Mouse (Mus musculus) right cerebral cortex, postnatal 4 days (tissue): ENCODE results near the gene Gm20708.
"Not testable (repeated sequence)": the region's sequence is repeated elsewhere in the genome, so short reads cannot be mapped to it uniquely, and the experiment has no call there.

ENCODE experiments used
- DNase-seq: peaks from one replicate; pipeline ENCODE4 v3.0.0-alpha.2; 2022

The Gm20708 gene

DNA sequence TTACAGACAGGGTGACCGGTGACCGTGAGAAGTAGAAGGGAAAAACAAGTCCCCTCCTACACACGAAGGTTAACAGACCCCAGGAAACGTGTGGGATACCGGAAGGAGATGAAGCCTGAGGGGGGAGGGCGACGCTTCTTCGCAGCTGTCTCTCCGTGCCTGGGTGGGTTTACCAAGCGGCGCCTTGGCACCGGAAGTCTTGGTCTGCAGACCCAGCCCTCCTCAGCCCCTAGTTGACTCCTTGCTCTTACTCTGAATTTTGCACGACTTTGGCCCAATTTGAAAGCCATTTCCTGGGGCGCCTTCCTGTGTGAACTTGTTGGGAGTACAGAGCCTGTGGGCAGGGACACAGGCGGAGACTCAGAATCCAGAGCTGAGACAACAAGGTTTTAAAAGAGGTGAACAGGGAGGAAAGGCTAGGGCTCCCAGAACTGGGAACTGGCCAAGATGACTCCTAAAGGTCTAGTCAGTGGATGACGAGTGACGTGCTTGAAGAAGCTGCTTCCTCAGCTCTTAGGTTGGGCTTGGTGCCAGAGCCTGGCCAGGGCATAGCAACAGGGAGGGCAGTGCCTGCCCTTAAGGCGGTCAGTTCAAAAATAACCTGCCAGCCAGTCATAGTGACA, 28.2 kb upstream of the Gm20708 start:
- no peak for DNase-seq

DNA sequence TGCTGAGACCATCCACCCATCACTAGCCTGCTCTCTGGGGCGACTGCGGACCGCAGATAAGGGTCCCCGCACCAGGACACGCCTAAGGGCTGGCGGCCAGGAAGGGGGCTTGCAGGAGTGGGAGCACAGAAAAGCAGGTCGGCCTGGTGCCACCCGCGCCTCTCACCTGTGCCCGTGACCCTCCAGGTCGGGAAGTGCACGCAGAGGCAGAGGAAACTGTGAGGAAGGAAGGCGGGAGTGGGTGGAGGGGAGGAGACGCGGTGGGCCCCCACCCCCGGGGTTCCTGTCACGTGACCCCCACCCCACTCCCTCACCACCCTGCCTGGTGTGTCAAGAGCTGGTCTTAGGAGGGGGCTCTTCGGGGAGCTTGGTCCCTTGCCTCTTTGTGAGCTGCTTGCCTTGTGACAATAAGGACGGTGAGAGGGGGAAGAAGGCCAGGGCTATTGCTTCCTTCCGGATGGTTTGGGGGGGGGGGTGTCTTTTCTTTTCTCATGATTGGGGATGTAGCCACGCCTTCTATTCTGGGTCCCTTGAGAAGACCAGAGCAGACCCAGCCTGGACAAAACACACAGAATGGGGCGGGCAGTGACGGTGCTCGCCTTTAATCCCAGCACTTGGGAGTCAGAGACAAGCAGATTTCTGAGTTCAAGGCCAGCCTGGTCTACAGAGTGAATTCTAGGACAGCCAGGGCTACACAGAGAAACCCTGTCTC, 27.3 kb upstream of the Gm20708 start, which contains the start of the genes Tmc8 and Tmc6:
Gene Tmc8, plus strand, starts transcription at position 84 of the 712 bp plus-strand sequence.
Gene Tmc6, minus strand, starts transcription at position 206 of the 712 bp plus-strand sequence.
- DNase-seq, result no peak

GRCm38 (mm10) chr11:117782705-117783034, 26.8 kb upstream of the Gm20708 start:
- no peak for DNase-seq

DNA sequence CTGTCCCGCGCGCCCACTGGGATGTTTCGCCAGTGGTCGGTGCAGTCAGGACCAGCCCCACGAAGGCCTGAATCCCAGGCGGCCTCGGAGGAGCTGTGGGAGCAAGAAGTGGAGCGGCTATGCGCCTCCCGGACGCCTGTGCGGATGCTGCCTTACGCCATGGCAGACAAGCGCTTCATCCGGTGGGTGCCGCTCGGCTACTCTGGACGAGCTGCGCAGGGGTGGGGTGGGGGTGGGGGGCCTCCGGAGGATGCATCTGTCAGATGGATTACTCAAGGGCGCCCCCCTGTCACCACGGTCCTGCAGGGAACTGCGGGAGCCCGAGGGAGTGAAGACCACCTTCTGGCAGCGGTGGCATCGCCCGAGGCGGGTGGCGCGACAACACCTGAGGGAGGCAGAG, 26.4 kb upstream of the Gm20708 start:
- DNase-seq, result peak; percentile 81

DNA sequence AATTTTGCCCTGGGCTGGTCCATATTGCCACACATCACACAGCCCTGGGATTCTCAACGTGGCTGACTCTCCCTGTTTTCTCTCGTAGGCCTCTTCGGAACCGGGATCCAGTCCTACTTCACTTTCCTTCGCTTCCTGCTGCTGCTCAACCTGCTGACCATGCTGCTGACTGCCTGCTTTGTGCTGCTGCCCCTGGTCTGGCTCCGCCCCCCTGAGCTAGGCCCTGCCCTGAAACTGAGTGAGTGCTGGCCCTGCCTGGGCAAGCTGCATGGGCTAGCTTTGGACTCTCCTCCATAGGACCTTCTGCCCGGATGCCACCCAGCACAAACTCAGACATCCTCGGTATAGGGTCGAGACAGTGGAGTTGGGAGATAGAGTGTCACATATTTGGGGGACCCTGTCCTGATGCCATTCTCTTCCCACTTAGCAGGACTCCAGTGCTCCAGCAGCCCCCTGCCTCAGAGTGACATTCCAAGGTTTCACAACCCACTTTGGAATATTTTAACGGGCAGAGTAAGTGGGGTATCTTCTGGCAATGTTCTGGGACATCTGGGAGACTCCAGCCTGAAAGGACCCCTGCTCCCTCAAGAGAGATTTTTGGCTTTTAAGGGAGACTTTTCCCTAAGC, 25.7 kb upstream of the Gm20708 start:
- no peak for DNase-seq

DNA sequence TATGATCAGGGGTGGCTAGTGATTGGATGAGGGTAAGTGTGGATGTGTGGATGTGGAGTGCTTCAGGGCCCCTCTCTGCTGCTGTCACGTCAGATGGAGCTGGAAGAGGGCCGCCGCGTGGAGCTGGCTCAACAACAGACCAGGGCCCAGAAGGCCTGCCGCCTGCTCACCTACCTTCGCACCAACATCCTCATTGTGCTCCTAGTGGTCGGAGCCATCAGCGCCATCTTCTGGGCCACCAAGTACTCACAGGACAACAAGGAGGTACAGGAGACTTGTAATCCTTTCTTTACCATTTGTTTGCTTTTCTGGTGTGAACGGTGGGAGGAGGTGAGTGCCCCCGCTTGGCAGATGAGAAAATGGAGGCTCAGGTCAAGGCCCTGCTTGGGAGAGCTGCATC, 23.2 kb upstream of the Gm20708 start:
- no peak for DNase-seq

GRCm38 (mm10) chr11:117788481-117788880, 21.0 kb upstream of the Gm20708 start:
- not testable (repeated sequence) for DNase-seq

DNA sequence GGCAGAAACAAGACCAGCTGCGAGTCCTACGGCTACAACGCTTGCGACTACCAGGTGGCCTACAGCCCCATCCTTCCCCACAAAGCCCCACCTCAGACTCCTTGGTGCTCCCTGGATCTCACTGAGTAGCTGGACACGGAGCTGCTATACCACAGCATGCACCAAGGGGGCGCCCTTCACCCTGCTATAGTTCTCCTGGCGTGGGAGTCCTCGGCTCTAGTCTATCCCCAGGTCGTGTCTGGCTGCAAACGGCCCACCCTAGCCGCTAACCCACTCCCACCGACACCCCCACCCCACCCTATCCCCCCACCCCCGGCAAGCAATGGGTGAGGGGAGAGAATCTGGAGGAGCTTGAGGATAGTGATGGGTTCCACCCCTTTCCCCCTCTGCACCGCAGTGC, 19.2 kb upstream of the Gm20708 start:
- DNase-seq, result peak; percentile 61

- no peak for DNase-seq
These were observed 18.6 kb upstream of the Gm20708 start for GRCm38 (mm10) chr11:117790703-117791440.

DNA sequence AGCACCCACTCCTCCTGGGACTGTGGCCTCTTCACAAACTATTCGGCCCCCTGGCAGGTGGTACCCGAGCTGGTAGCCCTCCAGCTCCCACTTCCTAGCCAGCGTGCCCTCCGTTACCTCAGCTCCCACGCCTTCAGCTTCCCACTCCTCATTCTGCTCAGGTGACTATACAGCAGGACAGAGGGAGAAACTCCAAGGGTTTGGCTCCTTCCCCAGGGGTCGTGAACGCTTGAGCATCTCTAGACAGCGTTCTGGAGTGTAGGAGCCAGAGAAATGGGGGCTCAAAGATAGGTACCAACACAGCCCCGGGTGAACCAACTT, 18.1 kb upstream of the Gm20708 start:
- DNase-seq, result no peak

DNA sequence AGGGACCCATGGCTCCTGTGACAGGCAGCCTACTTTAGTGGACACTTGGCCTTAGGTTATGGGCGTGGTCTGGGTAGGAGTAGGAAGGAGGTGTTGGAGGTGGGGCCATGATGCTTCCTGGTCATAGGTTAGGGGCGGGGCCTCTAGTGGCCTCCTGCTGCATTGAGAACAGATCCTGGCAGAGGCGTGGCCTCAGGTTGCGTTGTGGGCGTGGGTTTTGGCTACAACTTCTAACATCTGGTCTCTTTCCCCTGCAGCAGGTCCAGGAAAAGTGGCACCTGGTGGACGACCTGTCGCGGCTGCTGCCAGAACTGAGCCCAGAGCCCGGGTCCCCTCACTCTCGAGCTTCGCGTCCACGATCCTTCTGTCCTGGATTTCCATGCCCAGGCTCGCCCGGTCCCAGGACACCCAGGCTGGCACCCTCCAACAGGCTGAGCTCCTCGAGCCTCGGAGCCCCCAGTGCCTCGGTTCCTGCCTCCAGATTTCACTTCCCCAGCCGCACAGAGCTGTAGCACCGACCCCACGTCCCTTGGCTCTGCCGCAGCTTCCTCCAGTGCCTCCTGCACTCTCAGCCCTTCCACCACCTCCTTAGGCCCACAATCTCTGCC, 17.1 kb upstream of the Gm20708 start:
- no peak for DNase-seq

DNA sequence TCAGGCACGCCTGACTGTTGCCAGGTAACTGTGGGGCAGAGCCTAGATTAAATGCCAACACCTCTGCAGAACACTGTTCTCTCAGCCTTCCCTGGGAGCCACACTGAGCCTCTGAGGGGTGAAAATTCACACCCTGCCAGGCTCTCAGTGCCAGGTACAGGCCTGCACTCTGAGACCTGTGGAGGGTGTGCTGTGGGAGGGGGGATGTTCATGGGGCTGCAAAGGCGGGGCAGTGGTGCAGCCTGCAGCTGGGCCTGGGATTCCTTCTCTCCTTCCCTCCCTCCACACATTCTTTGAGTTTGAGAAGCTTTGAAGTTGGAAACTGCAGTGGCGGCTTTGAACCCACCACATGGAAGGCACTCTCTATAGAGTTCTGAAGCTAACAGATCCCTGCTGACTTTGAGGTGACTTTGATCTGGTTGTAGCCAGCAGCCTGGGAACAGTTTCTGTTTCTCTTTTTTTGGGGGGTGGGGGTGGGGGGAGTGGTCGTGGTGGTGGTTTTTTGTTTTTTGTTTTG, 15.4 kb upstream of the Gm20708 start:
- no peak for DNase-seq

DNA sequence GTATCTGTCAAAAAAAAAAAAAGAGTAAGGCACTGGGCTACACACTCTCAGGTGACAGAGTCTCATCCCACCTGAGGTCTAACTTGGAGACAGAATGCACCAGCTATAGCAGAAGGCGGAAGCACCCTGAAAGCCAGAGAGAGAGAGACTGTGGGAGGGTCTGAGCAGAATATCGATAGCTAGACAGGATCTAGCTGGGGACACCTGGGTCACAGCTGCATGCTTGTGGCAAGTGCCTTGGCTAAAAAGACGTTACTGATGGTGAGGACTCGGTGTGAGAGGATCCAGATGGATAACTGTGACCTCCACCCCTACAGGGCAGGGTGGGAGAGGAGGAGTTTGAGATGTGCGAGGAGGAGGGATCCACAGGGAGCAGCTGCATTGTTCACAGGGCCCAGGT, 12.5 kb upstream of the Gm20708 start:
- DNase-seq, result no peak

DNA sequence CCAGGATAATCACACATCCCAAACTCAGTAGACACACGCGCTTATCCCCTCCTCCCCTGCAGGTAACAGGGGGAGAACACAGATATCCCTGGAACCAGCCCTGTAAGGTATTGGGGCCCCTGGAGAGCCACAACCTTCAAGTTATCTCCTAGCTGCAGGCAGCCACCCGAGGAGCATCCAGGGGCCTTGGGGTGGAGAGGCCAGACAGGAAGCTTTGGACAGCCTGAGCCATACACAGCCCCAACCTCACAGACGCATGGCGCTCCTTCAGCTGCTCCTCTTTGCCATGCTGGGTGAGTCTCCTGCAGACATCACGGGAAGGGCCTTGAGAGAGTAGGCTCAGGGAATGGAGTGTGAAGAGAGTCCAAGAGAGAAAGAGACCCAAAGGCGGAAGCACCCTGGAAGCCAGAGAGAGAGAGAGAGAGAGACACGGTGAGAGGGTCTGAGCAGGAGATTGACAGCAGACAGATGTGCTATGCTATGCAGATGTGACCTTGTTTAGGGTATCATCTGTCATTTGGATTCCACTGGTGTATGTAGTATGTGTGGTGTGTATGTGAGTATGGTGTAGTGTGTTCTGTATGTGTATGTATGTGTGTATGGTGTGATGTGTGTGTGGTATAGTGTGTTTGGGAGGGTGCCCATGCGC, 11.8 kb upstream of the Gm20708 start, which contains the start of gene 6030468B19Rik:
Gene 6030468B19Rik, plus strand, starts transcription at position 150 of the 649 bp plus-strand sequence.
- DNase-seq, result no peak

- no peak for DNase-seq
These were observed 11.3 kb upstream of the Gm20708 start for GRCm38 (mm10) chr11:117798160-117798541.

DNA sequence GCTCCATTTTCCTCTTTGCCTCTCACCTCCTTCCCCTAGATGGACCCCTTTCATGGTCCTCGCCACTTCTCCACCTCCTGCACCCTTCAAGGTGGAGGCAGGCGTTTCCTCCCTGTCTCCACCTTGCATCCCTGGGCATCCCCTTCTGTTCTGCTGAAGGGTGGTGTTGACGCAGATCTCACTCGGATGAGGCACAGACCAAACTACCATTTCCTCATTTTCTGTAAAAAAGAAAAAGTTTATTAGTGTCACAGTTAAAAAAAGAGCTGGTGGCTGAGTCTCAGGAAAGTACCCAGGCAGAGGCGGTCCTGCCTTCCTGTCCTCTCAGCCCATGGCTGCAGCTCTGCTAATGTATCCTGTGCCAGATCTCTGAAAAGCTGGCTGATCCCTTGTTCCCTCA, 10.3 kb upstream of the Gm20708 start:
- DNase-seq, result no peak

GRCm38 (mm10) chr11:117800038-117800437, 9.4 kb upstream of the Gm20708 start:
- no peak for DNase-seq

- no peak for DNase-seq
These were observed 7.8 kb upstream of the Gm20708 start for GRCm38 (mm10) chr11:117801650-117802049.

- DNase-seq, result no peak
These were observed 6.2 kb upstream of the Gm20708 start for GRCm38 (mm10) chr11:117803166-117803688.

- DNase-seq, result no peak
These were observed 2.7 kb upstream of the Gm20708 start for GRCm38 (mm10) chr11:117806781-117807180.

DNA sequence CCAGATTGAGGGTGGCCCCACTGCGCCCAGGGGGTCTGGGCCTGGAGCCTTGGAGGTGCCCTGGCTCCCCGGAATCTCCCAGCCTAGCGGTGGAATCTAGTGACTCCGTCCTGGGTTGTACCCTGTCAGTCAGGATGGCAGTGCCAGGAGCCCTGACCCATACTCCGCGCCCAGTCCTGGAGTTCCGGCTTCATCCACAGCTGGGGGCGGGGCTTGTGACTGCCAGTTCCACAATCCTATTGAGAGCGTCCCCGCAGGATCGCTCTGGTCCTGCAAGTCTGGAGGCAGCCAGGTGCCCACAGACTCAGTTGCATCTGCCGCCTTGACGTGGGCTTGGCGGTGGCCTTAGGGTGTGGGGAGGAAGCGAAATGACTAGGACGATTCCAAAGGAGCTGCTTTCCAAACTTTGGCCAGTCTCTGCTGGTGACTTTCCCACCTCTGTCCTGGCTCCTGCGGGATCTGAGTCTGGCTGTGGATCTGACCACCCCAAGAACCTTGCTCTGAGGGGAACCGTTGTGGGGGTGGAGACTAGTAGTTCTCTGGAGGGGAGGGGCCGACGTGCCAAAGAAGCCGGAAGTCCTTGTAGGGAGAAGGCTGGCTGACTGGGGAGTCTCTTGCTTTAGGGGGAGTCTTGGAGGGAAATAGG, 1.1 kb downstream of the Gm20708 start:
- DNase-seq, result peak; percentile 72

- DNase-seq, result no peak
These were observed 4.4 kb downstream of the Gm20708 start for GRCm38 (mm10) chr11:117813867-117814266.
